Mouse (Mus musculus) Patski (cell line): ENCODE measurements around the gene Pom121l2. TPM values are rescaled to one million over a fixed set of nuclear protein-coding genes. Genes with fewer than 3 reads are reported as not detected.

Source experiments
- ATAC-seq: fragments of 100-300 bp; one replicate; pipeline ENCODE4 v1.8.0; 2021
- CTCF ChIA-PET: fragments of 350-600 bp; sonication (Branson Sonifier 250); formaldehyde crosslinking; loops from one replicate; lab custom pipeline; 2022; ENCODE audit warnings: inconsistent platforms; lab: Charles Lee
- POLR2A ChIA-PET: fragments of 350-600 bp; sonication (Branson Sonifier 250); formaldehyde crosslinking; loops from one replicate; lab custom pipeline; 2022; ENCODE audit warnings: antibody characterized with exemption, inconsistent platforms; lab: Charles Lee
- DNase-seq: peaks from one replicate; pipeline ENCODE4 v3.0.0-alpha.2; 2011; ENCODE audit warnings: low read depth, low spot score
- H3K27me3 ChIP-seq: fragments of 371-371 bp; one replicate; pipeline ENCODE4 v1.5.1; 2021
- CTCF ChIP-seq: fragments of 100-300 bp; IDR thresholded peaks from one replicate; pipeline ENCODE4 v1.5.1; 2021
- in situ Hi-C: fragments of 300-500 bp; cut with MboI; formaldehyde crosslinking; loops from 3 replicates; pipeline ENCODE4 v1.11.1; 2018; ENCODE audit warnings: low pct_unique_long_range_greater_than_20kb, mixed read lengths
- polyA plus RNA-seq: library from polyadenylated mRNA; unstranded; gene quantifications from one replicate; pipeline ENCODE4 v1.2.3, GENCODE M21; 2021

The Pom121l2 gene
- polyA plus RNA-seq = not detected

DNA sequence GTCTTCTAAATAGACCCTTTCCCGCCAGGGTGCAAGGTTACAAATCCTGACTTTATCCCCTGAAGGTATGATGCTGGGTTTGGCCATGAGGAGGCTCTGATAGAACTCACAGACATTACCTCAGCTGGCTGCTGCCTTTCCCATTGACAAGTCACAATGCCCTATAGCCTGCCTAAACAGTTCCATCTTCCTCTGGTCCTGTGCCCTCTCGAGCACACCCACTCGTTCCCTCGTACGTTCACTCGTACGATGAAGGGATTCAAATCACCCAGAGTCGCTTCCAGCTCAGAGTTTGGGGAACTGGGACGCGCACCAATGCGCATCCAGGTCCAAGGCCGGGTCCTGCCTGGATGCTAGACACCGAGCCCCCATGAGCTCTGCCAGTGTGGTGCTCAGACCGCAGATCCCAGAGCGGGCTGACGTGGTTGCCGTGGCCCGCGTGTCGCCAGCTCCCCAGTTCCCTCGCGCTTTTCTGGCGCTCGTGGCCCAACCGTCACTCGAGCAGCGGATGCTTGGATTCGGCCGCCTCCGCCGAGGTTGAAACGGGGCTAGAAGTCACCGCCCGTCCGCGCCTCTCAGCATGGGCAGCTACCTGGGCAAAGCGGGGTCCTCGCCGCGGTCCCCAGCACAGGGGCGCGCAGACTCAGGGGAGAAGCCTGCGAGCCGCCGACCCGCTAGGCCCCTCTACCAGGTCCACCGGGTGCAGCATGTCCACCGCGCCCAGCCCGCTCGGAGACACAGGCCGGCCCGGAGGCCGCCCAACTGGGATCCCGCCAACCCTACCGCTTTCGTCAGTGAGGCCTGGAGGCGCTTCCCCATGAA, at the start of gene Pom121l2:
Pom121l2 (plus strand) TSS at position 214 of the 822 bp plus-strand sequence.
- no peak for TF ChIP-seq CTCF
- no peaks in the 10 kb centered on the region for H3K27me3 ChIP-seq
- POLR2A ChIA-PET = no interaction called here
- no peak for DNase-seq
- CTCF ChIA-PET = interaction anchor here (0.8 to 1.1 kb wide), 2 partner anchors 10 to 29 kb away, joined by 3 read pairs; no protein-coding TSS in a partner anchor
- no peak for ATAC-seq
- in situ Hi-C loops = no loop called here

DNA sequence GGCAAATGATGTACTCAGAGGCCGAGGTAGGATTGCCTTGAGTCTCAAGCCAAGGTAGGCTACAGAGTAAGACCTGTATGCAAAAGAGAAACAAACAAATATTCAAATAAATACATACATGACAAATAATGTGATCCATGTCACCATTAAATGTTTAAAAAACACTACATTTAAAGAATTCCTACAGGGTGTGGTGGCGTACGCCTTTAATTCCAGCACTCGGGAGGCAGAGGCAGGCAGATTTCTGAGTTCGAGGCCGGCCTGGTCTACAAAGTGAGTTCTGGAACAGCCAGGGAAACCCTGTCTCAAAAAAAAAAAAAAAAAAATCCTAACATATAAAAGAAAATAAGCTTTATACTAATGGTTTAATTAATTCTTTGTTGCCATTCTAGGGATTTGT, 49.3 kb upstream of the Pom121l2 start:
- ChIA-PET POLR2A (interaction anchor here (0.5 kb wide), 1 partner anchor 75 kb away, joined by 3 read pairs; no protein-coding TSS in a partner anchor), CTCF (no interaction called here)
- DNase-seq (no peak), ATAC-seq (no peak)
- H3K27me3 ChIP-seq = no peaks in the 10 kb centered on the region
- in situ Hi-C loops = no loop called here
- TF ChIP-seq CTCF = no peak

DNA sequence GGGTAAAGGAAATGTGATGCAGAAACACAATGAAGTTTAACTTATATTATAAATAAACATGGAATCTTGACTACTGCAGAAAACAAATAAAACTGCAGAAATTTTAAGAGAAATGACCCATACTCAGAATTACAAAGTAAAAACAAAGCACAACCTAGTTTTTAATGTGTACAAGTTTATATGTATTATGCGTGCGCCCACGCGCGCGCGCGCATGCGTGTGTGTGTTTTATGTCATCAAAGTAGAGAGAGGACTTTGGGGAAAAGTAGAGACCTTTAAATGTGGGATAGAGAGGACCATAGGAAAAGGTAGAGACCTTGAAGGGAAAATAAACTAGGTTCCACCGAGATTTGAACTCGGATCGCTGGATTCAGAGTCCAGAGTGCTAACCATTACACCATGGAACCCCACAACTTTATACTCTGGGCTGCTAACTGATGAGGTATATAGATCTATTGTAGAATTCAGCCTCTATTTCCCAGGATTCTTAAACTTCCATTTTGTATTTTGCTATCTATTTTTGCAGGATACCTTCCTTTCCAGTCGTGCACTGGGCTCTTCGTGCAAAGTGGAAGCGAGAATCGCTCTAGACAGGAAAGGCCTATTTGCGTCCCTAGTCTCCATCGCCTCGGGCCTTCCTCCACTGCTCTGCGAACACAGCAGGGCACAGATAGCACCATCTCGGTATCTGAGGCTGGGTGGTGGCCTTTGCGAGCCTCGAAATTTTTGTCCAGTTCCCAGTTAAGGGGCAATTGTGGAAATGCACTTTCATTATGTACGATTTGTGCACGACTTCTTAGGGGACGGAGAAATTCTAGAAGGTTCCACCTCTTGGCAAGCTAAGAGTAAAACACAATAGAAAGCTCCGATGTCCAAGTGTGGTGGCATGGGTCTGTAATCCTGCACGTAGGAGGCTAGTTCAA, 47.1 kb upstream of the Pom121l2 start:
- TF ChIP-seq CTCF = no peak
- DNase-seq (no peak), ATAC-seq (no peak)
- ChIA-PET POLR2A (no interaction called here), CTCF (no interaction called here)
- no peaks in the 10 kb centered on the region for H3K27me3 ChIP-seq
- in situ Hi-C loops = no loop called here

DNA sequence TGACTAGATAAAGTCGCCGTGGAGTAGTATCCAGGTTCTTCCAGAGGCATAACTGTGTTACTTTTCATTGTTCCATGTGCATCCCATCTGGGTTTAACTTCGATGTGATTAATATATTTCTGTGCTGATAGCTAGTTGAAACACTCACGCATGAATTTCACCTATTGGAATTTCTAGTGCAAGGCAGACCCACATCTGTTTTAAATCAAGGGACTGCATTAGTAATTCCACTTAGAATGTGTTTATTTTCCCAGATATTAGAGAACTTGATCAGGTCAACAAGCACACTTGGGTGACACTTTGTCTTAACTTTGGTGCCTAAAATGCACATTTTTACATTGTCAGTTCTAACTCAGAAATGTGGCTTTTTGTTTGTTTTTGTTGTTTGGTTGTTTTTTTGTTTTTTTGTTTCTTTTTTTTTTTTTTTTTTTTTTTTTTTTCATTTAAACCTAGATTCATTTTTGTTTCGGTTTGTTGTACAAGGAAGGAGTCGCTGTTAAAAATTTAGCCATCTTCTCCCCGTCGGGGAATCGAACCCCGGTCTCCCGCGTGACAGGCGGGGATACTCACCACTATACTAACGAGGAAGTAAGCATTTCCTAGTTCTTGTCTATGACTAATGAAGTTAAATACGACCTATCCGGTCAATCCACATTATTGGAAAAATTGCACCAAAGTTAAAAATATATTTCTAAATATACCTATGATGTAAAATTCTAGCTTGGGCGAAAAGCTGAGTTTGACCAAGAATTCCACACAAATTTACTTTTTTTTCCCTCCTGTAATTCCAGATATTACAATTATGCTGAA, 45.8 kb upstream of the Pom121l2 start:
- no peak for DNase-seq
- no peak for TF ChIP-seq CTCF
- no peak for ATAC-seq
- CTCF ChIA-PET = no interaction called here
- H3K27me3 ChIP-seq = no peaks in the 10 kb centered on the region
- in situ Hi-C loops = no loop called here
- POLR2A ChIA-PET = no interaction called here

DNA sequence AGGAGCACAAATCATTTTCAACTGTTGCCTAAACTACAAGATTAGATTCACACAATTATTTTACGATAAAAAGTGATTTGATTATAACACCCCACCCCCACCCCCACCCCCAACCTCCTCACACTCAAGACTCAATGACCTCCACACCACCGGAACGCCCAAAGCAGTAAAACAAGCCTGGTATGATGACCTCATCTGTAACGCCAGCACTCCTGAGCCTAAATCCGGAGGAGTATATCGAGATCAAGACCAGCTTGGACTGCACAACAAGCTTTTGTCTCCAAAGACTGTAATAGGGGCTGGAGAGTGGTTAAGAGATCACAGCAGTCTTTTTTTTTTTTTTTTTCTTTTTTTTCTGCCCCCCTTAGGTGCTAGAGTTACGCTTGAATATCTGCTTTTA, 45.2 kb upstream of the Pom121l2 start:
- no peak for TF ChIP-seq CTCF
- CTCF ChIA-PET = no interaction called here
- ATAC-seq (no peak), DNase-seq (no peak)
- no peaks in the 10 kb centered on the region for H3K27me3 ChIP-seq
- POLR2A ChIA-PET = no interaction called here
- in situ Hi-C loops = no loop called here

DNA sequence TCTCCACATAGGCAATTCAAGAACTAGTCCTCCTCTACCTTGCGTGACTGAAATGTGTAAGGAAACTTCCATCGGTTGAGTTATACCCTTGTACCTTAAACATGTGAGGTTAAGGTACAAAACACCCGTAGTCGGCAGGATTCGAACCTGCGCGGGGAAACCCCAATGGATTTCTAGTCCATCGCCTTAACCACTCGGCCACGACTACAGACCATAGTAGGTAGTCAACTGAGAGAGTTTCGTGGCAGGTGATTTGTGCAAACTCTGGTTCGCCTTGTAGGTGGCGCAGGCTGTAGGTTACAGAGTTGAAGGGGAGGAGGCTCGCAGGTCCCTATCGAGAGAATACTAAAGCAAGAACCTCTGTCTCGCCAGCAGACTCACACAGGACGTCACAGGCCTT, 44.0 kb upstream of the Pom121l2 start:
- ATAC-seq (no peak), DNase-seq (no peak)
- TF ChIP-seq CTCF = no peak
- POLR2A ChIA-PET = no interaction called here
- in situ Hi-C loops = no loop called here
- H3K27me3 ChIP-seq = no peaks in the 10 kb centered on the region
- CTCF ChIA-PET = interaction anchor here (1.3 kb wide), 1 partner anchor 69 kb away, joined by 4 read pairs; no protein-coding TSS in a partner anchor

DNA sequence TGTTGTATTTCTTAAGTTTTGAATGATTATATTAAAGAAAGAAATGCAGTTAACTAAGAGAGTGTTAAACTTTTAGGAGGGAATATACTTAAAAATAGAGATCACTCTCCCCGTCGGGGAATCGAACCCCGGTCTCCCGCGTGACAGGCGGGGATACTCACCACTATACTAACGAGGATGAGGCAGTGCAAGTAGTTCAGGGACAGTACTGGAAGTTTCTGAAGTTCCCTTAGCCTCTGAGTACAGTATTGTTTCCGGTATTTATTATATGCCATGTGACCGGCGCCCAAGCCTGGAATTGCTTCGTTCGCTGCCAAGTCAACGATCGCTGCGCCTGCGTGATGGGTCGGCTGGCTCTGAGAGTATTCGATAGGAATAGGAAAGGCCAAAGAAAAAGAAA, 40.8 kb upstream of the Pom121l2 start:
- ChIA-PET CTCF (interaction anchor here (0.8 to 1.6 kb wide), 4 partner anchors 10 to 88 kb away, joined by 3 to 4 read pairs (median 3); no protein-coding TSS in a partner anchor), POLR2A (no interaction called here)
- in situ Hi-C loops = loop anchor here (5.0 to 10.0 kb wide), 3 partner anchors 765 to 1577 kb away; partner anchors contain the start of gene Trim27

DNA sequence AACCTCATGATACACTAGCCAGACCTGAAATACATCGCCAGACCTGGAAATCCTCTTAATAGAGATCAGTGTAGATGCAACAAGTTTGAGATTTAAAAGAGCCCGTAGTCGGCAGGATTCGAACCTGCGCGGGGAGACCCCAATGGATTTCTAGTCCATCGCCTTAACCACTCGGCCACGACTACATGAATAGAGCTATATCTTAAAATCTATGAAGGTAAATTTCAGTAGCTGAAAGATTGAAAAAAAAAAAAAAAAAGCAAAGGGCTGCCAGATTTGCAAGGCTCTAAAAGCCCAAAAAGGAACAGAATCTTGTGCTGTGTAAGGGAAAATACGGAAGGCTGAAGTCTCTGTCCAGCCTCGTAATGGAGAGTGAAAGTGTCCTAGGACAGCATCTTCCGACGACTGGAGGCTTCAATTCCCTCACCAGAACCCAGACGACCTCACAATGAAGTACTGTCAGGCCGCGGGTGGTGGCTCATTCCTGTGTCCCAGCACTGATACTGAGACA, 40.1 kb upstream of the Pom121l2 start:
- ChIA-PET CTCF (interaction anchor here (0.8 to 1.6 kb wide), 3 partner anchors 12 to 63 kb away, joined by 3 read pairs; no protein-coding TSS in a partner anchor), POLR2A (no interaction called here)
- no peaks in the 10 kb centered on the region for H3K27me3 ChIP-seq
- ATAC-seq = peak; percentile 61
- peak; percentile 47 for DNase-seq
- no peak for TF ChIP-seq CTCF
- in situ Hi-C loops = loop anchor here (5.0 to 10.0 kb wide), 3 partner anchors 766 to 1576 kb away; partner anchors contain the start of gene Trim27

More for the DNA sequence above, 40.8 kb upstream of the Pom121l2 start:
- DNase-seq (peak; percentile 82), ATAC-seq (peak; percentile 52)
- no peaks in the 10 kb centered on the region for H3K27me3 ChIP-seq
- TF ChIP-seq CTCF = no peak

DNA sequence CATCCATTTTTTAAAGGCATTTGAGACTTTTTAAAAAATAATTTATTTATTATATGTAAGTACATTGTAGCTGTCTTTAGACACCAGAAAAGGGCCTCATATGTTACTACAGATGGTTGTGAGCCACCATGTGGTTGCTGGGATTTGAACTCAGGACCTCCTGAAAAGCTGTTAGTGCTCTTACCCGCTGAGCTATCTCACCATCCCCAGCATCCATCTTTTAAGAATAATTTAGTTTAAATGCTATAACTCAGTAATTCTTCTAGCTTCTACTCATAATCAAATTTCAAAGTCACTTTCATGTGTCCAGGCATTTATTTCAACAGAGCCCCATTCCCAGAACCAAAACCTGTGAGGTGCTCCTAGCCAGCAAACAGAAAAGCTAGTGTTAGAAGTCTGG, 37.4 kb upstream of the Pom121l2 start:
- CTCF ChIA-PET = interaction anchor here (1.0 to 1.1 kb wide), 2 partner anchors 15 to 16 kb away, joined by 3 read pairs; no protein-coding TSS in a partner anchor
- no peak for TF ChIP-seq CTCF

More for the DNA sequence above, 37.4 kb upstream of the Pom121l2 start:
- ATAC-seq (no peak), DNase-seq (no peak)
- H3K27me3 ChIP-seq = no peaks in the 10 kb centered on the region
- POLR2A ChIA-PET = no interaction called here
- in situ Hi-C loops = loop anchor here (5.0 to 10.0 kb wide), 3 partner anchors 769 to 1574 kb away; partner anchors contain the start of gene Trim27
